ENCODE assay signal across 20 mouse cellular contexts in the genomic region with DNA sequence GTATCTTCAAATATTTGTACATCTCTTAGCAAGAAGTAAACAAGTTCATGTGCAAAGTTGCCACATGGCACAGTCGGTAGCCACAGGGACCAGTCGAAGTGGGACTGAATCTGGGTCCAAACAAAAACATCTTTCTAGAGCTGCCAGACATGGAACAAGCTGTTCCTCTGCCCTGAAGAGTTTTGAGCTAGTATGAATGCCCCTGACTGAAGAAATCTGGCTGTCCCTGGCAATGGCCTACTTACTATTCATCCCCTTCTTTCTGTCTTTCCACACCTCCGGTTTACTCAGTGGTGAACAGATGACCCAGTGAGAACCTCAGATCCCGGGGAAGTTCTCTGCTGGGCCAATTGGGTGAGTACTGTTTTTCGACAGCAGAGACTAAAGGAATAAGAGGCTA.
DNase-seq lines count a peak whose midpoint lies in the region; ATAC-seq and TF ChIP-seq lines count a peak whose summit lies in the region.
"Had no signal": no experiment of that assay in that cellular context is flagged by ENCODE, and none has a peak within 500 bp of the region (broad histone marks: within the 10 kb centered on the region; RNA-seq: fewer than 3 reads in every experiment).

No protein-coding gene starts in this region.

- intact Hi-C loops in heart, adult 2 months (cut with DNase I), result no loop called here
- intact Hi-C loops in left cerebral cortex, postnatal 14 days (cut with DNase I), result loop anchor here (5.0 kb wide), 2 partner anchors 53 to 67 kb away; partner anchors contain the start of genes Acsl3 and Utp14b

- H3K9ac ChIP-seq in heart, adult 2 months (ENCODE audit: low read depth, low read length), result no peak overlapping the region
- H3K9ac ChIP-seq: forebrain, embryonic 12.5 days; liver, embryonic 15.5 days had no signal

- no peak for TF ChIP-seq EP300 in heart, adult 2 months (IDR thresholded peaks at IDR 0.05; ENCODE audit: insufficient read depth, low read depth, low read length)

- H3K4me1 ChIP-seq in heart, adult 2 months (ENCODE audit: control insufficient read depth, insufficient read depth, low read length), result no peaks in the 10 kb centered on the region
- H3K4me1 ChIP-seq: liver, embryonic 15.5 days had no signal

- no peak overlapping the region for H3K4me3 ChIP-seq in heart, adult 2 months
- H3K4me3 ChIP-seq: embryonic facial prominence, embryonic 10.5 days; forebrain, embryonic 12.5 days; heart, embryonic 10.5 days; hindbrain, embryonic 10.5 days; liver, embryonic 15.5 days; myocyte had no signal

- peak; percentile 68 for ATAC-seq in cerebellum, adult (ENCODE audit: insufficient number of reproducible peaks, low FRiP score, low TSS enrichment)
- ATAC-seq: lung, postnatal 0 days had no signal

- no peaks in the 10 kb centered on the region for H3K79me2 ChIP-seq in heart, adult 2 months (replicated peaks; ENCODE audit: control insufficient read depth, insufficient read depth, low read length)

- WGBS in heart, adult 2 months, result 72% methylated on average over 5 of the region's 5 CpGs

- H3K27me3 ChIP-seq in heart, adult 2 months (ENCODE audit: control insufficient read depth, insufficient read depth, low read length), result no peaks in the 10 kb centered on the region
- H3K27me3 ChIP-seq: forebrain, embryonic 12.5 days; liver, embryonic 15.5 days had no signal

- no peak for DNase-seq in cerebellum, adult 11 months
- DNase-seq in heart, adult 11 months, result peak; percentile 42
- DNase-seq in heart, adult 2 months, result no peak
- DNase-seq in right cerebral cortex, adult 18-20 months, result peak; percentile 41
- no peak for DNase-seq in right cerebral cortex, postnatal 25 days
- DNase-seq in left cerebral cortex, postnatal 14 days (ENCODE audit: low spot score in 2 of 2), result peak; percentile 29 to 52
- no peak for DNase-seq in spleen, adult 12 weeks (ENCODE audit: low spot score)
- DNase-seq: adrenal gland, postnatal 10 days; gastrocnemius, postnatal 36 days; kidney, adult 18-20 months; kidney, postnatal 10 days had no signal

- no peak for TF ChIP-seq CTCF in heart, adult 2 months (IDR thresholded peaks at IDR 0.05)

- no peak overlapping the region for H3K27ac ChIP-seq in heart, adult 2 months
- H3K27ac ChIP-seq: embryonic facial prominence, embryonic 10.5 days; forebrain, embryonic 12.5 days; heart, embryonic 10.5 days; hindbrain, embryonic 10.5 days; liver, embryonic 15.5 days; stomach, postnatal 0 days had no signal

- no peak for TF ChIP-seq POLR2A in heart, adult 2 months (IDR thresholded peaks at IDR 0.05; ENCODE audit: insufficient read depth, low read depth, low read length)

- H3K36me3 ChIP-seq in heart, adult 2 months (ENCODE audit: control insufficient read depth, insufficient read depth, low read length), result no peaks in the 10 kb centered on the region
- H3K36me3 ChIP-seq: embryonic facial prominence, embryonic 10.5 days; forebrain, embryonic 12.5 days; heart, embryonic 10.5 days; hindbrain, embryonic 10.5 days; liver, embryonic 15.5 days had no signal

Comparison
In these comparisons a context has a peak if more than half of its experiments do, and no peak if none do; other contexts are left out.
1. DNase-seq: peak in heart, adult 11 months (single experiment), right cerebral cortex, adult 18-20 months (single experiment) and left cerebral cortex, postnatal 14 days (2 of 2); none in cerebellum, adult 11 months (single experiment), heart, adult 2 months (0 of 2), right cerebral cortex, postnatal 25 days (single experiment) and spleen, adult 12 weeks (single experiment).